Mouse (Mus musculus) ES-Bruce4 (cell line): ENCODE data around the gene Gm5678. TPM values are rescaled to one million over a fixed set of nuclear protein-coding genes. Genes with fewer than 3 reads are reported as not detected.

ENCODE experiments used
- H3K27ac ChIP-seq: 2 replicates; pipeline ENCODE4 v1.5.1; 2012; ENCODE audit warnings: low read length, inconsistent platforms; ENCODE audit not compliant: insufficient read depth
- H3K27me3 ChIP-seq: 2 replicates; pipeline ENCODE4 v1.6.1; 2012; ENCODE audit warnings: mild to moderate bottlenecking, low read length, inconsistent platforms; ENCODE audit not compliant: control insufficient read depth, poor library complexity, insufficient read depth, severe bottlenecking
- H3K36me3 ChIP-seq: 2 replicates; pipeline ENCODE4 v1.6.1; 2012; ENCODE audit warnings: inconsistent platforms, mild to moderate bottlenecking, low read length, moderate library complexity; ENCODE audit not compliant: control insufficient read depth, poor library complexity, insufficient read depth, severe bottlenecking
- H3K4me1 ChIP-seq: one replicate; pipeline ENCODE4 v1.8.1; 2011; ENCODE audit warnings: low read length; ENCODE audit not compliant: control insufficient read depth, insufficient read depth
- H3K4me3 ChIP-seq: 2 replicates; pipeline ENCODE4 v1.5.1; 2011; ENCODE audit warnings: low read depth, mild to moderate bottlenecking, low read length
- H3K9ac ChIP-seq: 2 replicates; pipeline ENCODE4 v1.6.1; 2012; ENCODE audit warnings: low read depth, mild to moderate bottlenecking, inconsistent platforms; ENCODE audit not compliant: poor library complexity, severe bottlenecking
- H3K9me3 ChIP-seq: replicated peaks from 2 replicates; pipeline ENCODE4 v1.6.1; 2012; ENCODE audit warnings: mild to moderate bottlenecking, low read length, inconsistent platforms; ENCODE audit not compliant: control insufficient read depth, poor library complexity, insufficient read depth, severe bottlenecking
- CTCF ChIP-seq: IDR thresholded peaks from one replicate; pipeline ENCODE4 v1.8.1; 2011; ENCODE audit warnings: low read depth, low read length
- EP300 ChIP-seq: IDR thresholded peaks from 2 replicates; pipeline ENCODE4 v1.6.1; 2011; ENCODE audit warnings: low read depth, low read length; ENCODE audit not compliant: insufficient read depth
- POLR2A ChIP-seq: IDR thresholded peaks from one replicate; pipeline ENCODE4 v1.8.1; 2011; ENCODE audit warnings: low read length; ENCODE audit not compliant: insufficient read depth
- polyA plus RNA-seq: library from polyadenylated mRNA; stranded (reverse); fragments of >200 nt; gene quantifications from 2 replicates; pipeline ENCODE4 v1.2.4, GENCODE M21; 2011; ENCODE audit warnings: low read depth; ENCODE audit not compliant: missing spikeins, insufficient read depth, insufficient read length

Gm5678 gene
- polyA plus RNA-seq, 1 experiment, result not detected

DNA sequence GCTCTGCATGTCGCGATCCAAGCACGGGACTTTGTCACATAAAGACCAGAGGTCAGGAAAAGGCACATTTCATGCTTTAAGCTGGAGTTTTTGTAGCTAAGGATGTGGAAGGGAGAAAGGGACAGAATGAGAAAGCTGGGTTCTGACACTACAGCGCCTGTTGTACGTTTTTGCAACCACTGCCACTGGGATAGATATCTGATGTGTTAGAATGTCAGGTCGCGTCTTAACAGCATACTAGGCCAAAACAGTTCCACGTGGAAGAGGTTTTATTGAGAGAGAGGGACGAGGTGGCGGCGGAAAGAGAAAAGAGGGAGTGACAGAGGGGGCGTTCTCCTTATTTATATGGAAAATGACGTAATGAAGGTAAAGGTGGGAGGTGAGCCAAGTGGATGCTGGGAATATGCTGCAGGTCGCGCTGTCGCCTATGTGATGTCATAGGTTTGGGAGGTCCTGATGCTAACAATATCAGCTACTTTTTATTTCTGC lies 23.4 kb upstream of the Gm5678 start:
- H3K27ac ChIP-seq, result peak overlapping the region; percentile 19
- H3K4me1 ChIP-seq, result no peaks in the 10 kb centered on the region
- H3K4me3 ChIP-seq, result peak overlapping the region; percentile 79
- H3K9ac ChIP-seq, result peak overlapping the region; percentile 28
- no peaks in the 10 kb centered on the region for H3K27me3 ChIP-seq
- TF ChIP-seq EP300, result no peak
- peak; percentile 75 for TF ChIP-seq POLR2A
- H3K36me3 ChIP-seq, result 0 out of 2 replicates have a peak, but pooled peaks cover 3% of the 10 kb centered on the region
- no peaks in the 10 kb centered on the region for H3K9me3 ChIP-seq

DNA sequence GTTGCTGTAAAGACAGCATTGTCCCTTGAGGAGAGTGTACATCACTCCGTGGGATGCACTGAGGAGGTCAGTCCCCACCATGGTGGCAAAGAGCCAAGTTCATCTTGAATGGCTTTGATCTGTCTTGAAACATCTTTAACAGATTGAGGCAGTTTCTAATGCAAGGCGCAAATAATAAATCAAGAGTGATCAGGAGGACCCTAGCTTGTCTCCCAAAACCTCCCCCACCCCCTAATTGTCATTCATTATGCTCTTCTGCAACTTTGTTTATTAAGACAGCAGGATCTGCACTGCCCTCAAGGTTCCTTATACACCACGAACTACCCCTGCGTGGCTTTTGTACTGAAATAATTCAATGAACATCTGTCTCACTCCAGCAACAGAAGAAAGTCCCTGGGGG lies 22.3 kb upstream of the Gm5678 start, which contains the start of gene Cbr1:
Cbr1 (plus strand) TSS at position 301 of the 400 bp plus-strand sequence.
- no peak within 1 kb of the TSS for H3K27ac ChIP-seq
- peak within 1 kb of the TSS; percentile 28 for H3K9ac ChIP-seq
- no peaks in the 10 kb centered on the region for H3K9me3 ChIP-seq
- H3K27me3 ChIP-seq, result no peaks in the 10 kb centered on the region
- H3K4me1 ChIP-seq, result no peaks in the 10 kb centered on the region
- H3K4me3 ChIP-seq, result peak within 1 kb of the TSS; percentile 79
- H3K36me3 ChIP-seq, result no peaks in the 10 kb centered on the region
- no peak for TF ChIP-seq CTCF

DNA sequence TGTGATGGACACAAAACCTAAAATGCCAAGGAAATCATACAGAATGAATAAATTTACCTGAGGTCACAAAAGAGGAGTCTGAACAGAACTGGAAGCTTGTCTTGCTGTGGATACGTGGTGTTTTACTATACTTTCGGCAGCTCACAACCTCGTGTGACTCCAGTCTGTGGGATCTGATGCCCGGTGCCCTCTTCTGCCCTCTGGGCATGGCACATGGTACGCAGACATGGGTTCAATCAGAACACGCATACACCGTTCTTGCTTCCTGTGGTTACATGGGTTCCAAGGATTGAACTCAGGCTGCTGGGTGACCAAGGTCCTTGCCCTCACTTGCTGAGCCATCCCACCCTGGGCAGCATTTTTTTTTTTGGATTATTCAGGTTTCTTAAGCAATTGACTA lies 21.8 kb upstream of the Gm5678 start:
- Histone ChIP-seq H3K36me3 (0 out of 2 replicates have a peak, but pooled peaks cover 2% of the 10 kb centered on the region), H3K27me3 (no peaks in the 10 kb centered on the region), H3K9ac (no peak overlapping the region), H3K27ac (no peak overlapping the region), H3K4me3 (no peak overlapping the region), H3K9me3 (no peaks in the 10 kb centered on the region), H3K4me1 (no peaks in the 10 kb centered on the region)
- no peak for TF ChIP-seq EP300
- TF ChIP-seq CTCF, result no peak
- no peak for TF ChIP-seq POLR2A

DNA sequence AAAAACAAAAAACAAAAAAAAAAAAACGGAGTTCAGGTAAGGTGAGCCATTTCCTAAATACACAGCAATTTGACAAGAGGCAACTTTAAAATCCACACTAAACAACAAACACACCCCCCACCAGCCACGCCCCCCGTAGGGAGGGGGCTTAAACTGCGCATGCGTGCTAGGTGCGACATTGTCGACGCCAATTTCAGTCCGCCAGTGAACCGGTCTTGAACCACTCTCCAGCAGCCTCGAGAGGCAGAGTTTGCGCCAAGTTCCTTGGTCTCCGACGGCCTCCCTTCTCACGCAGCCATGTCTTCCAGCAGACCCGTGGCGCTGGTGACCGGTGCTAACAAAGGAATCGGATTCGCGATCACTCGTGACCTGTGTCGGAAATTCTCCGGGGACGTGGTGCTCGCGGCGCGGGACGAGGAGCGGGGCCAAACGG lies 20.2 kb upstream of the Gm5678 start:
- Histone ChIP-seq H3K9me3 (no peaks in the 10 kb centered on the region), H3K4me1 (no peaks in the 10 kb centered on the region), H3K4me3 (peak overlapping the region; percentile 71), H3K36me3 (0 out of 2 replicates have a peak, but pooled peaks cover 6% of the 10 kb centered on the region), H3K27ac (no peak overlapping the region), H3K9ac (peak overlapping the region; percentile 56), H3K27me3 (no peaks in the 10 kb centered on the region)
- TF ChIP-seq POLR2A, result peak; percentile 63
- no peak for TF ChIP-seq EP300
- TF ChIP-seq CTCF, result no peak

DNA sequence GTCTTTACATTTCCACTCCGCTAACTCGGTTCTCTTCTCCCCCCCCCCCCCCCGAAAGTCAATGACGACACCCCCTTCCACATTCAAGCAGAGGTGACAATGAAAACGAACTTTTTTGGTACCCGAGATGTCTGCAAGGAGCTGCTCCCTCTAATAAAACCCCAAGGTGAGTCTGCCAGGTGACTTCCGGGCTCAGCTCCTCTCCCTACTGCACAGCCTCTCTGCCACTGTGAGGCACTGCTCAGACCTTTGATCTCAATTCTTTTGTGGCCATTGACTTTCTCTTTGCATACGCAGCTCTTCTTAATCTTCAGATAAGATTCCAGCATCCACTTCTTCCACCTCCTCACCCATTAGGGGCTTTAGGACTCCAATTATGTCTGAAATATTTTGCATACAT lies 19.2 kb upstream of the Gm5678 start:
- 0 out of 2 replicates have a peak, but pooled peaks cover 6% of the 10 kb centered on the region for H3K36me3 ChIP-seq
- H3K4me3 ChIP-seq, result no peak overlapping the region
- no peak overlapping the region for H3K27ac ChIP-seq
- H3K9me3 ChIP-seq, result no peaks in the 10 kb centered on the region
- no peaks in the 10 kb centered on the region for H3K27me3 ChIP-seq
- no peak overlapping the region for H3K9ac ChIP-seq
- H3K4me1 ChIP-seq, result no peaks in the 10 kb centered on the region
- no peak for TF ChIP-seq EP300
- no peak for TF ChIP-seq CTCF
- no peak for TF ChIP-seq POLR2A

DNA sequence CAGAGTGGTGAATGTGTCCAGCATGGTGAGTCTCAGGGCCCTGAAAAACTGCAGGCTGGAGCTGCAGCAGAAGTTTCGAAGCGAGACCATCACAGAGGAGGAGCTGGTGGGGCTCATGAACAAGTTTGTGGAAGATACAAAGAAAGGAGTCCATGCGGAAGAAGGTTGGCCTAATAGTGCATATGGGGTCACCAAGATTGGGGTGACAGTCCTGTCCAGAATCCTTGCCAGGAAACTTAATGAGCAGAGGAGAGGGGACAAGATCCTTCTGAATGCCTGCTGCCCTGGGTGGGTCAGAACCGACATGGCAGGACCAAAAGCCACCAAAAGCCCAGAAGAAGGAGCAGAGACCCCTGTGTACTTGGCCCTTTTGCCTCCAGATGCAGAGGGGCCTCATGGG lies 18.1 kb upstream of the Gm5678 start:
- Histone ChIP-seq H3K9ac (no peak overlapping the region), H3K4me3 (no peak overlapping the region), H3K4me1 (no peaks in the 10 kb centered on the region), H3K27me3 (no peaks in the 10 kb centered on the region), H3K27ac (no peak overlapping the region), H3K36me3 (0 out of 2 replicates have a peak, but pooled peaks cover 6% of the 10 kb centered on the region), H3K9me3 (no peaks in the 10 kb centered on the region)
- TF ChIP-seq CTCF (no peak), POLR2A (no peak), EP300 (no peak)
